Mouse (Mus musculus): ENCODE results near the gene Gstt4. TPM values are rescaled to one million over a fixed set of nuclear protein-coding genes. Genes with fewer than 3 reads are reported as not detected.
A peak's percentile ranks its signal among the peaks of the same experiment; 100 is the strongest.
"Not testable (repeated sequence)": the region's sequence is repeated elsewhere in the genome, so short reads cannot be mapped to it uniquely, and the experiment has no call there.

Gstt4 gene
- not detected in 2 replicates for polyA plus RNA-seq (2015; fragmentation: Nextera tagmentation; extraction: Ambion mirVana)

- H3K4me3 ChIP-seq = no peak within 1 kb of the TSS
- peaks cover 7% of the 10 kb centered on the region for H3K9me3 ChIP-seq
- H3K9ac ChIP-seq = no peak within 1 kb of the TSS
- no peak for ATAC-seq (ENCODE audit: extremely low read depth, insufficient number of reproducible peaks, low FRiP score, low TSS enrichment)
- H3K4me2 ChIP-seq = no peak within 1 kb of the TSS
- 84% methylated on average over 2 of the region's 2 CpGs for WGBS
- no peak within 1 kb of the TSS for H3K27ac ChIP-seq (replicated peaks)
- no peaks in the 10 kb centered on the region for H3K36me3 ChIP-seq
- peaks cover under 1% of the 10 kb centered on the region; the same call in 1 of the 2 replicates for H3K4me1 ChIP-seq
- H3K27me3 ChIP-seq (replicated peaks) = peaks cover 2% of the 10 kb centered on the region
Observed at GRCm38 (mm10) chr10:75822443-75822842, at the start of gene Gstt4. Gene Gstt4 (minus strand): TSS chr10:75822543.

GRCm38 (mm10) chr10:75861587-75861986 lies 39.2 kb upstream of the Gstt4 start:
- H3K27ac ChIP-seq (replicated peaks) = peak overlapping the region; percentile 98; the same call in 1 of the 2 replicates
- no peak for ATAC-seq (ENCODE audit: extremely low read depth, insufficient number of reproducible peaks, low FRiP score, low TSS enrichment)
- 70% methylated on average over 5 of the region's 5 CpGs for WGBS

DNA sequence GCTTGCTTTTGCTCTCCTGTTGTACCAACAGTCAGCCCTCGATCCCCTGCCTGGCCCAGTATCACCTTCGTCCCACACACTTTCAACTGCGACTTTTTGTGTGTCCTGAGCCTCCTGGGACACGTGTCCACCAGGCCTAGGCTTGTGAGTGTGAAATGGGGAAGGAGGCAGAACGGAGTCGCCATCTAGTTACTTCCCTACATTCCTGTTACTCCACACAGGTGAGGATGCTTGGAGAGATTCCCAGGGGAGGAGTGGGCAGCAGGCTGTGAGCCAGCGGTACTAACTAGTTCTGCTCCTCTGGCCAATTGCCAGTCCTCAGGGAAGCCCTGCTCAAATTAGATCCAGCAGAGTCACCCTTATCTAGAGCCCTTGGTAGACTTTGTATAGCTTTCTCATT lies 38.4 kb upstream of the Gstt4 start:
- no peak for ATAC-seq (ENCODE audit: extremely low read depth, insufficient number of reproducible peaks, low FRiP score, low TSS enrichment)
- peak overlapping the region; percentile 84 for H3K4me2 ChIP-seq
- H3K27ac ChIP-seq (replicated peaks) = peak overlapping the region; percentile 98
- H3K36me3 ChIP-seq = peaks cover 21% of the 10 kb centered on the region
- no peaks in the 10 kb centered on the region for H3K9me3 ChIP-seq
- WGBS = 16% methylated on average over 7 of the region's 7 CpGs
- peak overlapping the region; percentile 82; the same call in 1 of the 2 replicates for H3K4me3 ChIP-seq
- no peaks in the 10 kb centered on the region for H3K27me3 ChIP-seq (replicated peaks)
- H3K4me1 ChIP-seq = peaks cover 35% of the 10 kb centered on the region
- H3K9ac ChIP-seq = peak overlapping the region; percentile 97

More at GRCm38 (mm10) chr10:75861587-75861986, 39.2 kb upstream of the Gstt4 start:
- Histone ChIP-seq H3K27me3 (replicated peaks) (no peaks in the 10 kb centered on the region), H3K9ac (0 out of 2 replicates have a peak overlapping the region, but pooled peaks have one; percentile 45), H3K4me3 (no peak overlapping the region), H3K4me2 (no peak overlapping the region), H3K36me3 (peaks cover 20% of the 10 kb centered on the region), H3K9me3 (no peaks in the 10 kb centered on the region), H3K4me1 (peaks cover 35% of the 10 kb centered on the region)

DNA sequence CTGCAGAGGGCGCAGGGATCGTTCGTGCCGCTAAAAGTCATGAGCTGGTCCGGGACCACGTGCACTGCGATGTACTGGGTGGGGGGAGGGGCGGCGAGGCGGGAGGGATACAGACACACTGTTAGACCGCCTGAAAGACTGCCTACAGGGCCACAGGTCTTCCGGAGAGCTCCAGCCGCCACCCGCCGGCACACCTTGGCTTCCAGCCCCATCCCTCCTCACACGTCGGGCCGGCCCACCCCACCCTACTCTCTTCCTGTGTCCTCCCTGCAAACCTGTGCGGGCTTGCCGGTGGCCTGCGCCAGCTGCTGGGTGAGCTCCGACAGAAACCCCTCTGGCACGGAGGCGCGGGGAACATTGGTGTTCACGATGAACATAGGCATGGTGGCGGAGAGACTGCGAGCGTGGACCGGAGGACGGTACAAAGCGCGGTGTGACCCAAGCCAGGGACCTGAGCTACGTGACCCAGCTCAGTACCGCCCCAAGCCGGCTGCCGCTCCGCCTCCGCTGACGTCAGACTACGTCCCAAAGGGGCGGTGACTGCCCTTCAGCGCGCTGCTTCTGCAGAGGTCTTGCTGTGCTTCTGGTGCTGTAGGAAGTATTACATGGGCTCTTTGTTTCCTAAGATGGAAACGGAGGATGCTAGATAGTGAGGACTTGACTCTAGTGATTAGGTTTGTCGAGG lies 37.6 kb upstream of the Gstt4 start, which contains the start of gene Mif:
Gene Mif (minus strand): TSS at position 455 of the 685 bp plus-strand sequence.
- not testable (repeated sequence) for H3K9me3 ChIP-seq; H3K27me3 ChIP-seq (replicated peaks)
- Histone ChIP-seq H3K4me3 (peak within 1 kb of the TSS; percentile 82), H3K9ac (peak within 1 kb of the TSS; percentile 97), H3K36me3 (peaks cover 21% of the 10 kb centered on the region), H3K4me2 (peak within 1 kb of the TSS; percentile 84), H3K4me1 (peaks cover 35% of the 10 kb centered on the region), H3K27ac (replicated peaks) (peak within 1 kb of the TSS; percentile 98)
- peak; percentile 94 for ATAC-seq (ENCODE audit: extremely low read depth, insufficient number of reproducible peaks, low FRiP score, low TSS enrichment)
- WGBS = under 1% methylated on average over 38 of the region's 46 CpGs

DNA sequence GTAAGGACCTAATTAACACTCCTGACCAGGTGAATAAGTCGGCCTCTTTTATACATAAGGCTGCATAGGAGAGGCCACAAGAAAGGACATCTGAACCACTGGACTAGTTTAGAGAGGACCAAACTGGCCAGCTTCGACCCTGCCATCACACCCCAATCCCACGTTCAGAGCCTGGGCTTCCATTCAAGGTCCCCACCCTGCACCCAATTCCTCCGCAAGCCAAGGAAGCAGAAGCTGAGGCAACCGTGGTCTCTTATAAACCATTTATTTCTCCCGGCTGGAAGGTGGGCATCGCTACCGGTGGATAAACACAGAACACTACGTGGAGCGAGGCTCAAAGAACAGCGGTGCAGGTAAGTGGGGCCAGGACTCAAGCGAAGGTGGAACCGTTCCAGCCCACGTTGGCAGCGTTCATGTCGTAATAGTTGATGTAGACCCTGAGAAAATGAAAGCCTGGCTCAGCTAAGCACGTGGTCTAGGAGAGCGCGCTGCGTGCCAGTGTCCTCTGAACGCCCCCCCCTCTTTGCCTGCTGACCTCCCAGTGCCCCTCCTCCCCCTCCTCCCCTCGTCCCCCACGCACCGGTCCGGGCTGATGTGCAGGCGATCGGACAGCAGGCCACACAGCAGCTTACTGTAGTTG lies 36.9 kb upstream of the Gstt4 start:
- Histone ChIP-seq H3K4me1 (peaks cover 35% of the 10 kb centered on the region), H3K27ac (replicated peaks) (peak overlapping the region; percentile 98), H3K9me3 (no peaks in the 10 kb centered on the region), H3K36me3 (peaks cover 21% of the 10 kb centered on the region), H3K4me2 (peak overlapping the region; percentile 84), H3K4me3 (peak overlapping the region; percentile 82), H3K27me3 (replicated peaks) (no peaks in the 10 kb centered on the region), H3K9ac (peak overlapping the region; percentile 97)
- ATAC-seq (ENCODE audit: extremely low read depth, insufficient number of reproducible peaks, low FRiP score, low TSS enrichment) = peak; percentile 55; the same call in 1 of the 2 replicates
- WGBS = 3% methylated on average over 24 of the region's 27 CpGs

- peak overlapping the region; percentile 84; the same call in 1 of the 2 replicates for H3K4me2 ChIP-seq
- 0 out of 2 replicates have a peak overlapping the region, but pooled peaks have one; percentile 50 for H3K9ac ChIP-seq
- peaks cover 21% of the 10 kb centered on the region for H3K36me3 ChIP-seq
- H3K27me3 ChIP-seq (replicated peaks) = no peaks in the 10 kb centered on the region
- H3K4me1 ChIP-seq = peaks cover 35% of the 10 kb centered on the region
- no peak overlapping the region; the same call in 1 of the 2 replicates for H3K27ac ChIP-seq (replicated peaks)
- no peak overlapping the region for H3K4me3 ChIP-seq
- no peak for ATAC-seq (ENCODE audit: extremely low read depth, insufficient number of reproducible peaks, low FRiP score, low TSS enrichment)
- WGBS = 75% methylated on average over 4 of the region's 4 CpGs
- H3K9me3 ChIP-seq = no peaks in the 10 kb centered on the region
Observed at GRCm38 (mm10) chr10:75857598-75857997, 35.3 kb upstream of the Gstt4 start.

GRCm38 (mm10) chr10:75856976-75857375 lies 34.6 kb upstream of the Gstt4 start:
- ATAC-seq (ENCODE audit: extremely low read depth, insufficient number of reproducible peaks, low FRiP score, low TSS enrichment) = no peak
- Histone ChIP-seq H3K9me3 (no peaks in the 10 kb centered on the region), H3K27ac (replicated peaks) (no peak overlapping the region), H3K4me3 (no peak overlapping the region), H3K4me2 (no peak overlapping the region), H3K4me1 (peaks cover 35% of the 10 kb centered on the region), H3K9ac (no peak overlapping the region), H3K36me3 (peaks cover 21% of the 10 kb centered on the region), H3K27me3 (replicated peaks) (0 out of 2 replicates have a peak, but pooled peaks cover 4% of the 10 kb centered on the region)
- 78% methylated on average over 3 of the region's 3 CpGs for WGBS

GRCm38 (mm10) chr10:75856155-75856907 lies 34.0 kb upstream of the Gstt4 start:
- Histone ChIP-seq H3K9ac (no peak overlapping the region), H3K27me3 (replicated peaks) (0 out of 2 replicates have a peak, but pooled peaks cover 8% of the 10 kb centered on the region), H3K4me3 (no peak overlapping the region), H3K4me2 (no peak overlapping the region), H3K9me3 (no peaks in the 10 kb centered on the region), H3K4me1 (peaks cover 34% of the 10 kb centered on the region), H3K36me3 (peaks cover 21% of the 10 kb centered on the region), H3K27ac (replicated peaks) (no peak overlapping the region)
- WGBS = 66% methylated on average over 11 of the region's 11 CpGs
- ATAC-seq (ENCODE audit: extremely low read depth, insufficient number of reproducible peaks, low FRiP score, low TSS enrichment) = no peak

DNA sequence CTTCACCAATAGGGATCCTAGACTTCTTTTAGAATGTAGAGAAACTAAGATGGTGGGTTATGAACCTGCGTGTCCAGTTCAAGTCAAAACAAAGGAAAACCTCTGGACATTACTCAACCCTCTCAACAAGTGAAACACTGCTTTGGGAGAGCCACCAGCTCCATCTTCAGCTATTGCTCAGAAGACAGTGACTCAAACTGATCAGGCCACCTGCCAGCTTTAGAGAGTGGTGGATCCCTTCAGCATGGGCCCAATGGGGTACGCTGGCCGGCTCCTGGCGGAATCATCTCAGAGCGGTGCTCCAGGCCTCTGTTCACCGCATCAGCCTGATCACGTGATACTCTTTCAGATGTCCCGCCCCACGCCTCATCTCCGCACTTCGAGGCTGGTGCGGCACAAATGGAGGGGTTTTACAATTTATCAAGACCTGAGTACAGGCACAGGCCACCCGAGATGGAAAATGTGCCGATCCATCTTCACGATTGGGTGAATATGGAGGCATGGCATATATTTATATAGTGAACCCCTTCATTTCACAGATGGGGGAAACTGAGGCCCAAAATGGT lies 33.2 kb upstream of the Gstt4 start:
- no peaks in the 10 kb centered on the region for H3K9me3 ChIP-seq
- ATAC-seq (ENCODE audit: extremely low read depth, insufficient number of reproducible peaks, low FRiP score, low TSS enrichment) = no peak
- no peak overlapping the region for H3K4me3 ChIP-seq
- H3K36me3 ChIP-seq = peaks cover 21% of the 10 kb centered on the region
- WGBS = 87% methylated on average over 15 of the region's 15 CpGs
- H3K27ac ChIP-seq (replicated peaks) = no peak overlapping the region
- H3K4me2 ChIP-seq = no peak overlapping the region
- H3K4me1 ChIP-seq = peaks cover 27% of the 10 kb centered on the region
- H3K9ac ChIP-seq = no peak overlapping the region
- H3K27me3 ChIP-seq (replicated peaks) = 0 out of 2 replicates have a peak, but pooled peaks cover 10% of the 10 kb centered on the region

- Histone ChIP-seq H3K27ac (replicated peaks) (no peak overlapping the region), H3K4me2 (no peak overlapping the region), H3K9ac (no peak overlapping the region), H3K36me3 (peaks cover 21% of the 10 kb centered on the region), H3K4me1 (peaks cover 24% of the 10 kb centered on the region), H3K27me3 (replicated peaks) (0 out of 2 replicates have a peak, but pooled peaks cover 16% of the 10 kb centered on the region), H3K9me3 (no peaks in the 10 kb centered on the region), H3K4me3 (no peak overlapping the region)
- WGBS = 79% methylated on average over 6 of the region's 6 CpGs
- no peak for ATAC-seq (ENCODE audit: extremely low read depth, insufficient number of reproducible peaks, low FRiP score, low TSS enrichment)
Observed at GRCm38 (mm10) chr10:75854791-75855190, 32.4 kb upstream of the Gstt4 start.

Measured in heart, embryonic 13.5 days (tissue).